Mouse (Mus musculus): ENCODE data around the gene Prss23. TPM values are rescaled to one million over a fixed set of nuclear protein-coding genes. Genes with fewer than 3 reads are reported as not detected.

The Prss23 gene
- 18.7 and 35.5 TPM in 2 replicates for polyA plus RNA-seq (2012; rRNA removed)

DNA sequence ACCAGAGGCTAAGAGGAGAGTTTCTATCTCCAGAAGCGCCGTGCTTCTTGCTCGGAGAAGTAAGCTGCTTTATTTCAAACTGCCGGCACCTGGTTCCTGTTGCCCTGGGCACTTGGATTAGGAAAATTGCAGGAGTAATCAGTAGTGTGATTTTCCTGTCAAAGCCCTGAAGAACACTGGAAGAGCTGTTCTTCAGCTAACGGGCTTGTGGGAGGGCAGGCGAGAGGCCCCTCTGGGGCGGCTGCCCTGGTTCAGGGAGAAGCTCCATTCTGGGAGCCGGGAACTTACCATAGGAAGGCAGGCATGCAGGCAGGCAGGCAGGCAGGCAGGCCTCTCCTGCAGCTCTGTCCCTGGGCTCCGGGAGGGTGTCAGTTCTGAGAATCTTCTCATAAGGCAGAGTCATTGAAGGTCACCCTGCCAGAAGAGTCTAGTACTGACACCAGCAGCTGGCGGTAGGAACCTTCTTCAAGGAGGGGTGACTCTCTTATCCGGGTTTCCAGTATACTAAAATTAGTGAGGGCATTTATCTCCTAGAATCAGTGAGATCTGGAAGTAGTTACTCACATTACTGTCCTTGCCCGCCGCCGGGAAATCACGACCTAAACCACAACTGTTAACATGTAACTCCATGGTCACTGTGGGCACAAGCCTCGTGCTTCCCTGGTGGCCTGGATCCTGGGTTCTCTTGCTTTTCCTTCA, at the start of gene Prss23:
TSS of gene Prss23 (minus strand) at position 457 of the 699 bp plus-strand sequence.

Other genes starting within 250 kb of the Prss23 start
- gene Tmem135, start 123.0 kb downstream of the Prss23 start, polyA plus RNA-seq (2012; rRNA removed), result 13.3 and 14.8 TPM in 2 replicates
- 2.7 and 5.9 TPM in 2 replicates for gene Fzd4, start 122.8 kb downstream of the Prss23 start, polyA plus RNA-seq (2012; rRNA removed)
- gene Me3, start 105.2 kb upstream of the Prss23 start, polyA plus RNA-seq (2012; rRNA removed), result 2.7 TPM in 2 replicates

Data from central nervous system, embryonic 14 days (tissue).